Mouse (Mus musculus) spleen, adult 2 months (tissue): Measurements from ENCODE around the gene Etv6.

Experiments used
- CTCF ChIP-seq: fragments of 200-500 bp; IDR thresholded peaks from 2 replicates; pipeline ENCODE4 v1.5.1; 2011; ENCODE audit warnings: mild to moderate bottlenecking, inconsistent platforms; ENCODE audit not compliant: insufficient read depth, insufficient read length, insufficient replicate concordance; ENCODE audit errors: extremely low read depth
- POLR2A ChIP-seq: fragments of 200-500 bp; IDR thresholded peaks from 2 replicates; pipeline ENCODE4 v1.6.1; 2011; ENCODE audit warnings: low read depth, low read length, inconsistent platforms

- no peak for TF ChIP-seq CTCF
- TF ChIP-seq POLR2A, result no peak
These were observed 55.4 kb downstream of the Etv6 start for GRCm38 (mm10) chr6:134090875-134091274.
